Mouse (Mus musculus): Measurements from ENCODE around the gene Naaladl2. TPM values are rescaled to one million over a fixed set of nuclear protein-coding genes. Genes with fewer than 3 reads are reported as not detected.

Gene Naaladl2
- polyA plus RNA-seq (2015; fragmentation: Nextera tagmentation; extraction: Ambion mirVana), result 0.85 and 0.86 TPM in 2 replicates

GRCm38 (mm10) chr3:25143555-25144311 lies at the start of gene Naaladl2:
Naaladl2 (minus strand) TSS chr3:25144261.
- H3K27ac ChIP-seq (ENCODE audit: low read depth), result no peak within 1 kb of the TSS
- H3K4me3 ChIP-seq (ENCODE audit: low read depth, low read length), result peak within 1 kb of the TSS; percentile 52
- WGBS (ENCODE audit: insufficient replicate concordance), result 3% methylated on average over 55 of the region's 93 CpGs
- H3K4me1 ChIP-seq (ENCODE audit: insufficient read depth), result no peaks in the 10 kb centered on the region
- peak; percentile 69 for ATAC-seq
- H3K4me2 ChIP-seq (ENCODE audit: low read depth, low read length), result peak within 1 kb of the TSS; percentile 73
- TF ChIP-seq CTCF (IDR thresholded peaks at IDR 0.05; ENCODE audit: low read depth) (no peak), EP300 (IDR thresholded peaks at IDR 0.05; ENCODE audit: low read depth) (no peak)
- H3K27me3 ChIP-seq (ENCODE audit: insufficient read depth, low read length), result peaks cover 25% of the 10 kb centered on the region
- no peak within 1 kb of the TSS for H3K9ac ChIP-seq (replicated peaks)
- DNase-seq, result peak; percentile 20
- no peaks in the 10 kb centered on the region for H3K36me3 ChIP-seq (replicated peaks; ENCODE audit: insufficient read depth, low read length)
- H3K9me3 ChIP-seq (ENCODE audit: low read length), result no peaks in the 10 kb centered on the region

- DNase-seq (no peak), ATAC-seq (no peak)
- H3K4me3 ChIP-seq (ENCODE audit: low read depth, low read length), result no peak overlapping the region
- no peaks in the 10 kb centered on the region for H3K27me3 ChIP-seq (ENCODE audit: insufficient read depth, low read length)
- H3K27ac ChIP-seq (ENCODE audit: low read depth), result no peak overlapping the region
- no peak overlapping the region for H3K4me2 ChIP-seq (ENCODE audit: low read depth, low read length)
- TF ChIP-seq CTCF (IDR thresholded peaks at IDR 0.05; ENCODE audit: low read depth), result no peak
- TF ChIP-seq EP300 (IDR thresholded peaks at IDR 0.05; ENCODE audit: low read depth), result no peak
- H3K4me1 ChIP-seq (ENCODE audit: insufficient read depth), result no peaks in the 10 kb centered on the region
- H3K36me3 ChIP-seq (replicated peaks; ENCODE audit: insufficient read depth, low read length), result no peaks in the 10 kb centered on the region
- WGBS (ENCODE audit: insufficient replicate concordance), result 89% methylated on average over 13 of the region's 13 CpGs
- no peak overlapping the region for H3K9ac ChIP-seq (replicated peaks)
- peaks cover 5% of the 10 kb centered on the region; the same call in 1 of the 2 replicates for H3K9me3 ChIP-seq (ENCODE audit: low read length)
These were observed 7.7 kb upstream of the Naaladl2 start for GRCm38 (mm10) chr3:25151721-25152120.

GRCm38 (mm10) chr3:25147271-25147670 lies 3.2 kb upstream of the Naaladl2 start:
- peaks cover 5% of the 10 kb centered on the region; the same call in 1 of the 2 replicates for H3K9me3 ChIP-seq (ENCODE audit: low read length)
- no peak for ATAC-seq
- no peak overlapping the region for H3K4me3 ChIP-seq (ENCODE audit: low read depth, low read length)
- TF ChIP-seq CTCF (IDR thresholded peaks at IDR 0.05; ENCODE audit: low read depth) (no peak), EP300 (IDR thresholded peaks at IDR 0.05; ENCODE audit: low read depth) (no peak)
- no peak overlapping the region for H3K9ac ChIP-seq (replicated peaks)
- H3K27me3 ChIP-seq (ENCODE audit: insufficient read depth, low read length), result peaks cover 25% of the 10 kb centered on the region
- H3K27ac ChIP-seq (ENCODE audit: low read depth), result no peak overlapping the region
- no peaks in the 10 kb centered on the region for H3K4me1 ChIP-seq (ENCODE audit: insufficient read depth)
- H3K4me2 ChIP-seq (ENCODE audit: low read depth, low read length), result no peak overlapping the region
- H3K36me3 ChIP-seq (replicated peaks; ENCODE audit: insufficient read depth, low read length), result no peaks in the 10 kb centered on the region
- no peak for DNase-seq

GRCm38 (mm10) chr3:25144961-25145697 lies 1.1 kb upstream of the Naaladl2 start:
- H3K4me2 ChIP-seq (ENCODE audit: low read depth, low read length), result no peak overlapping the region
- H3K36me3 ChIP-seq (replicated peaks; ENCODE audit: insufficient read depth, low read length), result no peaks in the 10 kb centered on the region
- no peak overlapping the region for H3K9ac ChIP-seq (replicated peaks)
- DNase-seq, result no peak
- TF ChIP-seq CTCF (IDR thresholded peaks at IDR 0.05; ENCODE audit: low read depth) (no peak), EP300 (IDR thresholded peaks at IDR 0.05; ENCODE audit: low read depth) (no peak)
- peaks cover 25% of the 10 kb centered on the region for H3K27me3 ChIP-seq (ENCODE audit: insufficient read depth, low read length)
- ATAC-seq, result no peak
- no peak overlapping the region for H3K27ac ChIP-seq (ENCODE audit: low read depth)
- no peaks in the 10 kb centered on the region for H3K4me1 ChIP-seq (ENCODE audit: insufficient read depth)
- 29% methylated on average over 8 of the region's 8 CpGs for WGBS (ENCODE audit: insufficient replicate concordance)
- H3K9me3 ChIP-seq (ENCODE audit: low read length), result no peaks in the 10 kb centered on the region
- H3K4me3 ChIP-seq (ENCODE audit: low read depth, low read length), result no peak overlapping the region

GRCm38 (mm10) chr3:25143111-25143510 lies 950 bp downstream of the Naaladl2 start:
- peak overlapping the region; percentile 52; the same call in 1 of the 2 replicates for H3K4me3 ChIP-seq (ENCODE audit: low read depth, low read length)
- H3K4me2 ChIP-seq (ENCODE audit: low read depth, low read length), result peak overlapping the region; percentile 73; the same call in 1 of the 2 replicates

GRCm38 (mm10) chr3:25131848-25132247 lies 12.2 kb downstream of the Naaladl2 start:
- Histone ChIP-seq H3K27ac (ENCODE audit: low read depth) (no peak overlapping the region), H3K4me1 (ENCODE audit: insufficient read depth) (no peaks in the 10 kb centered on the region), H3K27me3 (ENCODE audit: insufficient read depth, low read length) (no peaks in the 10 kb centered on the region), H3K36me3 (replicated peaks; ENCODE audit: insufficient read depth, low read length) (no peaks in the 10 kb centered on the region), H3K4me2 (ENCODE audit: low read depth, low read length) (no peak overlapping the region), H3K9ac (replicated peaks) (no peak overlapping the region), H3K4me3 (ENCODE audit: low read depth, low read length) (no peak overlapping the region), H3K9me3 (ENCODE audit: low read length) (no peaks in the 10 kb centered on the region)
- no peak for TF ChIP-seq CTCF (IDR thresholded peaks at IDR 0.05; ENCODE audit: low read depth)
- no peak for TF ChIP-seq EP300 (IDR thresholded peaks at IDR 0.05; ENCODE audit: low read depth)
- ATAC-seq (no peak), DNase-seq (no peak)
- WGBS (ENCODE audit: insufficient replicate concordance), result 41% methylated on average over 3 of the region's 3 CpGs

More at GRCm38 (mm10) chr3:25143111-25143510, 950 bp downstream of the Naaladl2 start:
- Histone ChIP-seq H3K36me3 (replicated peaks; ENCODE audit: insufficient read depth, low read length) (no peaks in the 10 kb centered on the region), H3K9me3 (ENCODE audit: low read length) (no peaks in the 10 kb centered on the region), H3K27ac (ENCODE audit: low read depth) (no peak overlapping the region), H3K9ac (replicated peaks) (no peak overlapping the region), H3K27me3 (ENCODE audit: insufficient read depth, low read length) (peaks cover 25% of the 10 kb centered on the region), H3K4me1 (ENCODE audit: insufficient read depth) (no peaks in the 10 kb centered on the region)
- ATAC-seq, result no peak
- WGBS (ENCODE audit: insufficient replicate concordance), result 45% methylated on average over 6 of the region's 6 CpGs
- TF ChIP-seq EP300 (IDR thresholded peaks at IDR 0.05; ENCODE audit: low read depth) (no peak), CTCF (IDR thresholded peaks at IDR 0.05; ENCODE audit: low read depth) (no peak)
- no peak for DNase-seq
